Mouse (Mus musculus): Measurements from ENCODE around the gene B3gnt4.

DNA sequence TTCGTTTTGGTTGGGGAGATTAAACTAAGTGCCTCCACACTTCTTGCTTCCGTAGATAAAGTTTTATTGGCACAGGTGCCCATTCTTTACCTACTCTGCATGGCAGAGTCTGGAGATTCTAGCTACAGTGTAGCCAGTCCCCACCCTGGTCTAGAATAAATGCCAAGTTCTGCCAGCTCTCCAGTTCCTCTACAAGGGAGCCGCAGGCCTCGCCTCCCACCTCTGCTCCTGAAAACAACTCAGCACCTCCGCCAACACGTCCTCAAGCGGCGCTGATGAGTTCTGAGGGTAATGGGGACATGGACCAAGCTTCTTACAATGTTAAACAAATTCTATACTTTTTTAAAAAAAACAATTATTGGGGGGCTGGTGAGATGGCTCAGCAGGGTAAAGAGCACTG, 49.3 kb downstream of the B3gnt4 start:
- TF ChIP-seq CTCF (IDR thresholded peaks at IDR 0.05; ENCODE audit: low read depth, low read length) (no peak), POLR2A (IDR thresholded peaks at IDR 0.05; ENCODE audit: extremely low read depth, insufficient read depth, low read length) (no peak)

All from liver, adult 2 months (tissue).